Mouse (Mus musculus) gastrocnemius, postnatal 25 days (tissue): Measurements from ENCODE around the gene Plekhm1. TPM values are rescaled to one million over a fixed set of nuclear protein-coding genes. Genes with fewer than 3 reads are reported as not detected.
A peak's percentile ranks its signal among the peaks of the same experiment; 100 is the strongest.
"Not testable (repeated sequence)": the region's sequence is repeated elsewhere in the genome, so short reads cannot be mapped to it uniquely, and the experiment has no call there.

Experiments
- DNase-seq: peaks from one replicate; pipeline ENCODE4 v3.0.0; 2022
- long read RNA-seq, 2 experiments: library from polyadenylated mRNA; stranded (forward); transcript quantifications; one replicate each; pipeline ENCODE4 v2.0.0; 2021
- total RNA-seq, 2 experiments: library from RNA; stranded (reverse); gene quantifications; 1 replicate in 1 of 2; 2 replicates in 1 of 2; pipeline ENCODE4 v1.2.3; 2021

Plekhm1 gene
- 1 to 10 TPM; 9.3 to 9.4 TPM for total RNA-seq
- long read RNA-seq, experiment 1, partial matches to known transcripts: 1 of 6 reads
- long read RNA-seq, experiment 1, other reads (novel, unspliced or antisense): 5 of 6 reads
- long read RNA-seq, experiment 2, partial matches to known transcripts: 5 of 6 reads
- long read RNA-seq, experiment 2, other reads (novel, unspliced or antisense): 1 of 6 reads

DNA sequence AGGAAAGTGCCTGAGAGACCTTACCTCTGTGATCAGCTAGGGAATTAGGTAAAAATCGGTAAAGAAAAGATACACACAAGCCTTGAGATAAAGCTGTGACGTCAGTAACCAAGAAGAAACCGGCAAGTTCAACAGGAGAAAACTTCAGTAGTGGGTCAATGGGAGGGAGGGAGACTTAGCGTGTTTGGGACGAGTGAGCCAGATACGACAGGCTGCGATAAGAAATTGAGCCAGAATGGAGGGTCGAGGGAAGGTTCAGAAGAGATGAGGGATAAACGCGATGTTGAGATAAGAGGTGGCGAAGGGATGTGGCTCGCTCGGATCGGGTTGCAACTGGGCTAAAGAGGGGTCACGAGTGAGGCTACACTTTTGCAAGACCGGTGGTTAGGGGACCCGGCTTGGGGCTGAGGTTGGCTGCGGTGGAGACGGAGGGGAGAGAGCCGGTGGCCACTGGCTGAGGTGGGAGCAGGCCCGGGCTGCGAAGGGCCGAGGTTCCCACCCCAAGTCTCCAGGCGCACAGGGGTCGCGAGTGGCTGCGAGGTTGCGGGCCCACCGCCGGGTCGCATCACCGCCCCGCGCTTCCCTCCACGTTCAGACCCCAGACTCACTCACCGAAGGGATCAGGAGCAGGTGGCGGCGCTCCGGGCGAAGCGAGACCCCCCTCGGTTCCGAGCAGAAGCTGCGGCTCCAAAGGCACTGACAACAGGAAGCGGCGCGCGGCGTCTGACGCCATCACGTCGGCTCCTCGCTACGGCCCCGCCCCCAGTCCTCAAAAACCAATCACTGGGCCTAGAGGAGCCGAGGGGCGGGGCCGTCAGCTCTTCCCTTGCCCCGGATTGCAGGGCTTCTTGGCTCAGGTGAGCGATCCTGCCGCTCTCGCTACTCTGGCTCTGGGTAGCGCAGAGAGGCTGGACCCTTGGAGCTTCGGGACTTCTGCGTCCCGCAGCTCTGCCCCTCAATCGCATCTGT is at the start of gene Plekhm1:
TSS of gene Plekhm1 (minus strand) at position 707 of the 969 bp plus-strand sequence.
- peak; percentile 94 for DNase-seq

DNA sequence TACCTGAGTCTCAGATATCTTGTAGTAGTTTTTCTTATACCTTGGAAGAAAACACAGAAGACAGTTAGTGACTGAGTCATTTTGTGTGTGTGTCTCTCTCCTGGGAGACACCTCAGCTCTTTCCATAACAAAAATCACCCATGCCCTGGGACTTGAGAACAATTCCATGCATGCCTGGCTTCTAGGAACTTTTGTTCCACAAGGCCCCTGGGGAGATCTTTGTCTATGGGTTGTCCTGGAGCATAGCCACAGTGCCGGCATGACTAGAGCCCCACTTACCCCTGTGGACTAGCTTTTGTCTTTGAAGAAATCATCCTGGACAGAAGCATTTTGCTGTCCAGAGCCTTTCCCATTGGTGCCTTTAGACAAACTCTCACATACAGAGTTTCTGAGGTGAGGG is 38.6 kb upstream of the Plekhm1 start:
- not testable (repeated sequence) for DNase-seq

DNA sequence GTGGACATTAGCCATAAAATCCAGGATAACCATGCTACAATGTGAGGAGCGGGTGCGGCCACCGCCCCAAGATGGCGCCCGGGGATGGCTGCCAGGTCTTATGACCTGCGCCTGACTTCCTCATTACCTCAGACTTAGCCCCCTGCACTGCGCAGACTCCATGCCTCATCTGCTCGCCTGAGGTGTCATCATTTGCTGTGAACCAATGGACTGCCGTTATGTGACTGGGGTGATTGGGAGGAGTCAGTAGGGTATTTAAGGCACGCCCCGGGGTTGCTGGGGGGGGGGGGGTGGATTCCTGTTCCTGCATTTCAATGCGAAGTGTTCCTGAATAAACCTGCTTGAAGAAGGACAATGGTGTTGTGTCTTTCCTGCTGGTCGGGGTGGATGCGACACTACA is 37.2 kb upstream of the Plekhm1 start:
- DNase-seq: not testable (repeated sequence)

DNA sequence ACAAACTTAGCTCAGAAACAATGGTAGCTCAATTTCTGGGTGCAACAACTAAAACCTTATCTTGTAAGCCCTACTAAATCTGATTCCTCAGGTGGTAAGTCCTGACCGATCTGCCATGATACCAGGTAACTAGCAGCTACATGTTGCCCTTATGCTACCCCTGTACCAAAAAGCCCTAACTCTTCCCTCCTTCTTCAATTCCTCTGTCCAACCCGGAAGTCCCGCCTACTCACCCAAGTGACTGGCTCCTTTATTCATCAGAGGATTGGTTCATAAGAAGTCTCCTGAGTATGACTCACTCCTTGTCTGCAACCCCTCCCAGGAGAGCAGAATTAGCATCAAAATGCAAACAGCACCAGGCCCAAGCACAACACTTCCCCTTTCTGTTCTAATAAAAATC is 31.2 kb upstream of the Plekhm1 start:
- DNase-seq: no peak

DNA sequence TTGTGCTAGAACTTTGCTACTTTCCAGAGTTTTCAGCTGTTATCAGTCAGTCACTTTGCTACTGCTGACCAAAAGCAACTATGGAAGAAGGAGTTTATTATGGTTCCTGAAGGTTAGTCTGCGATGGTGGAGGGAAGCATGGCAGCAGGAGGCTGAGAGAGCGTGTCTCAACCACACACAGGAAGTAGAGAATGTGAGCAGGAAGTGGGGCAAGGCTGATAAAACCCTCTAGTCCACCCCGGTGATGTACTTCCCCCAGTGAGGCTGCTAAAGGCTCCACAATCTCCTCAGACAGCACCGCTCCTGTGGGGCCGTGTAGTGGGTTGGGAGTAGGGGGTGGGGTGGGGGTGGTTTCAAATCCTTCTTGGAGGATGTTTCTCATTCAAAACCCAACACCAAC is 23.8 kb upstream of the Plekhm1 start:
- DNase-seq: no peak

DNA sequence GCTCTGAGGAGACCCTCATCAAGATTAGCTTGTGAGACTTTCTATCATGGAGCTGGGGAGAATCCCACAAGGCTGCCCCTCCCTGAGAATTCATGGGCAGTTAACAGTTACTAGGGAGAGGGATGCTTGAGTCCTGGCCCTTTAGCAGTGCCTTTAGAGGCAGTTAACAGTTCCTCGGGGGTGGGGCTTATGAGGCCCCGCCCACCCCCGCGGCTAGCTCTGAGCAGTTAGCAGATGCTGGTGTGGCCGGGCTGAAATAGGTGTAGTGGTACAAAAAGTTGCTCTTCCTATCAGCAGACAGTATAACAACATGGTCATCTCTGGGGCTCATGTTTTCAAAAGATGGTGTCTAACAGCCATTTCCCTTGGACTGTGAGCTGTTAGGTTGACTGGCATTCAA is 12.5 kb upstream of the Plekhm1 start:
- no peak for DNase-seq

DNA sequence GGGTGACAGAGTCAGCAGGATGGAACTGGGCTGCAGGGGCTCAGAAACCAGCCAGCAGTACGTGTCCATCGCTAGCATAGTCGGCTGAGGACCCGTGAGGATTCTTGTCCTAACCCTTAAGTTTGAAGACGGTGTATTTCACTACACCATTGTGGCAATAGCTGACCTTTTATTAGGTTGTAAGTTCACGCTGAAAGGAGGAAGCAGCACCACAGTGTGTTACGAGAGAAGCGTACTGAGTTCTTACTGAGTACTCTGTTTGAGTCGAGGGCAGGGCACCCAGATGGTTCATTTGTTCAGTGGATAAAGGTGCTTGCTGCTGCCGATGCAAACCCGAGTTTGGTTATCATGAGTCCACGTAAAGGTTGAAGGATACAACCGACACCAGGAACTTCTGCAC is 7.2 kb upstream of the Plekhm1 start:
- DNase-seq: no peak

DNA sequence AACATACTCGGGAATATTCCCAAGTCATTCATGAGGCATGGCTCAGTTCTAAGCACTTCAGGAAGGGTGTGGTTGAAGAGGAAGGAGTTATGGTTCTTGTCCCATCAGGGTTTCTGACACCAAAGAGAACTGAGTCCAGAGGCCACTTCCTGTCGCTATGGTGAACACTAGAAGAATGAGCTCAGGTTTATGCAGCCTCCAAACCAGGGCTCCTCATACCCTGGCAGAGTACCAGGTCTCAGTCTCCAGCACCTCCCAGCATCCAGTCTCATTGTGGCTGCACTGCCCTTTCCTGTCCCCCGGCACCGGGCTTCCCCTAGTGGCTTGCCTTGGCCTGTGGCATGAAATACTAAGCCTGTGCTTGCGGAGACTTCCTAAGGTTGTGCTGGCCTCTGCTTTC is 6.7 kb upstream of the Plekhm1 start:
- DNase-seq: no peak

DNA sequence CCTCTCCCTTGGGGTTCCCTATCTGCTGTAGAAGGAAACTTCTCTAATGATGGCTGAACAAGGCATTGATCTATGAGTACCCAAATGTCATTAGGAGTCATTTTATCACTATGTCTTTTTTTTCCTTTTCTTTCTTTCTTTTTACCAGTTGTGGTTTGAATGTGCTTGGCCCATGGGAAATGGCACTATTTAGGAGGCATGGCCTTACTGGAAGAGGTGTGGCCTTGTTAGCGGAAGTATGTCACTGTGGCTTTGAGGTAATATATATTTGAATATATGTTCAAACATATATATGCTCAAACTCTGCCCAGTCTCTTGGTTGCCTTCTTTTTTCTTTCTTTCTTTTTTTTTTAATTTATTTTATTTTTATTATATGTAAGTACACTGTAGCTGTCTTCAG is 1.0 kb upstream of the Plekhm1 start:
- DNase-seq: no peak

DNA sequence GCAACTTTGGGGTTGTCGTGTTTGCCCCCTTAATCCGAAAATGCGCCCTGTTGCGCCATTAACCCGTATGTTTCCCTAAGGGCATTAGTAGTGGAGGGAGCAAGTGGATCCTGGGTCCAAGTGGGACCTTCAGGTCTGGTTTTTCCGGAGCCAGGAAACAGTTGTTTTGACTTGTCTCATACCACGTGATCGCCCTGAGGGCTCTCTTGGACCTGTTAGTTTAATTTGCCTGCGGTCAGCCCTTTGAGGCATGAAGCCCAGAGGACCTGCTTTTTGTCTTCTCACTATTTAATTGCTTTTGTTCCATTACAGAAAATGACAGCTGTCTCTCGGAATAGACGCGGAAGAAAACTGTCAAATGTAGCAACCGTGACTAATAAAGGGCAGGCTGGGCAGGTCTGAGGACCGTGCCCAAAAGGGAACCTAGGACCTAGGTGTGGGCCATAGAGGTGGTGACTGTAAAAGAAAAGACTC is 500 bp upstream of the Plekhm1 start:
- no peak for DNase-seq

DNA sequence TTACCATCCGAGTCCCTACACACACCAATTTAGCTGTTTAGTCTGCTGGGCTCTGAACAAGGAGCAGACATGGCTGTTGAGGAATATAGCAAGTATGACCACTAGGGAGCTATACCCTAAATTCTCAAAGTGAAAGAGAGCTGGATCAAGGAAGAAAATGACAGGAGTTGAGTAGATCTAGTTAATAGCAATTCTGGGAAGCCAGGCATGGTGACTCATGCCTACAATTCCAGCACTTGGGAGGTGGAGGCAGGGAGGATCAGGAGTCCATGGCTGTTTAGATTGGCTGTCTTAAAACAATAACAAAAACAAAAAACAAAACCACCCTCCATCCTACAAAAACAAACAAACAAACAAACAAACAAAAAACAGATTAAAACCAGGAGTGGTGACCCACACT is 1.2 kb downstream of the Plekhm1 start:
- DNase-seq: no peak

DNA sequence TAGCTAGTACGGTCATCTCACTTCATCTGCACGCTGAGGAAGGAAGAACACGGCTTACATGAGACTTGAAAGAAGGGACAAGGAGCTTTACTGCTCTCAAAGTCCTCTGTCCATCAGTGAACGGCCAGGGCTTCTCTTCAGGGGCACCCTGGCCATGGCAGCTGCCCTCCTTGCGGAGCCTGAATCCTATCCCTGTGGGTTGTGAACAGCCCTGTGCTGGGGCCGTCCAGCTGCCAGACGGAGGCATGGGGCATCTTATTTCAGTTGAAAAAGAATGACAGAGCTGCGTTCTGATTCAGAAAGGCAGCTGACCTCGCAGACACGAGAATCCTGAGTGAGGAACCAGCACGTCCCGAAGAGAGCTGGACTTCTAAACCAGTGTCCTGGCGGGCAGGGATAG is 3.6 kb downstream of the Plekhm1 start:
- DNase-seq: no peak

DNA sequence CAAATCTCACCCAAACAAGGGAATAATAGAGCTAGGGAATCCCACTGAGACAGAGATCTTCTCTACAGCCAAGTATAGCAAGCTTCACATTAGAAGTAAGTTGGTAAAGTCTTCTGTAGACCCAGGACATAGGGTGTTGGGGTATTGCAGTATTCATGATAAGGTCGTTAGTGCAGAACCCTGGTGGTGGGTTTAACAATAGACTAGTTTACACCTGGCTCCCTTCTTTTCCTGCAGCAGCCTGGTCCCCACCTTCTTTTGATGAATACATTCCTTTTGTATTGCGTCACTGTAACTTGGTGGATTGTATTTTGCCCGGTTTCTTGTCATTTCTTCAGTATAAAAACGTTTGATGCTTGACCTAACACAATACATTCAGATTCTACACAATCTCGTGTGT is 5.4 kb downstream of the Plekhm1 start:
- DNase-seq: not testable (repeated sequence)

DNA sequence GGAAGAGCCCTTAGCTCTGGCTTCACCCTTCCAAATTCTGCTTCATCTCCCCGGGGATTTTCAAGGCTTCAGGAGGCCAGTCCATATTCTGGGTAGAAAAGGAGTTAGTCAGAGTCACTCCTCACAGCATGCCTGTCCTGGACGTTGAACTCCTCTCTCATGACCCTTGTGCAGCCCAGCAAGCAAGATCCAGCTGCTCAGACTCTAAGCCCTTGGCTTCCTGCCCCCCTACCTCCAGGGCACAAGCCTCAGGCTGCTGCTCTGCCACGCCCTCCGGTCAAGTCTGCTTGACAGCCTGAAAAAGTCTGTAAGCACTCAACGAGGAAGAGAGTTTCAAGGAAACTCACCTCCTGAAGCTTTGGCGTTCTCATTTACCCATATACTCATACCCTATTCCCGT is 5.9 kb downstream of the Plekhm1 start:
- no peak for DNase-seq

DNA sequence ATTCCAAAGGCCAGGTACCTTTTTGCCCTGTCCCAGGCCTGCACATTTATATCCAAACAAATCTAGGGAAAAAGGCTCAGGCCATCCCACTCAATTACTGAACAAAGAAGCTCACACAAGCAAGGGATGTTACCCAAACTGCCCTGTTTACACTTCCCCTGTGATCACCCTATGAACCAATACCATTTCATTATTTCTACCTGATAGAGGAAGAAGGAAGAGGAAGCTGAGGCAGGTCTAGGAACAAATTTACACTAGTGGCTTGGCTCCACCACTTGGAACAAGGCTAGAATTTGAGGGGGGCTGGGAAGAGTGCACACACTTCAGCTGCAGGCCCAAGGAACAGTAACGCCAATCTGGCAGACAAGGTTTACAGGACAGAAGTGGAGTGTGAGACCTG is 6.7 kb downstream of the Plekhm1 start:
- DNase-seq: no peak

DNA sequence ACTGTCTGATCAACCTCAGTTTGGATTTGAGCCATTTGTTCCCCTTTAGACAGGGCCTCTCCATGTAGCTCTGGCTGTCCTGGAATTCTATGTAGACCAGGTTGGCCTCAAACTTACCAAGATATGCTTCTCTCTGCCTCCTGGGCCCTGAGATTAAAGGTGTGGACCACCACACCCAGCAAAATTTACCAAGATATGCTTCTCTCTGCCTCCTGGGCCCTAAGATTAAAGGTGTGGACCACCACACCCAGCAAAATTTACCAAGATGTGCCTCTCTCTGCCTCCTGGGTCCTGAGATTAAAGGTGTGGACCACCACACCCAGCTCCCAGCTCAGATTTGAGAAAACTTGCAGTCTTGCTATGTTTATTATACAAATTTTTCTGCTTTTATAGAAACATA is 7.9 kb downstream of the Plekhm1 start:
- no peak for DNase-seq

DNA sequence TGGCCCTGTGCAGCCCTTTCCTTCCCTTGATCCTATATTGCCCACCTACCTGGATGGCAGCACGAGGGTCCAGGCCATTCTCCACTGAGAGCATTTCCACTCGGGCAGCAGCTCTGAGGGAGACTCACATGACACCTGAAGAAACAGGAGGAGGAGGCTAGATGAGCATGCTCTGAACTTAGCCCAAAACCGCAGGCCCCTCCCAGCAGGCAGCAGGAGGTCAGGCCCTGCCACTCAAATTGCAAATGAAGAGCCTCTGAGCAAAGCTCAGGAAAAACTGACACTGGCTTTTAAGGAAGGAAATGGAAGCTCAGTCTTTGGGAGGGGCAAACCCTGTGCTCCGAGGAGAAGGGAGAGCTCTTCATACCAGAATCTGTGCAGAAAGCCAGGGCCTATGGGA is 8.7 kb downstream of the Plekhm1 start:
- DNase-seq: no peak

DNA sequence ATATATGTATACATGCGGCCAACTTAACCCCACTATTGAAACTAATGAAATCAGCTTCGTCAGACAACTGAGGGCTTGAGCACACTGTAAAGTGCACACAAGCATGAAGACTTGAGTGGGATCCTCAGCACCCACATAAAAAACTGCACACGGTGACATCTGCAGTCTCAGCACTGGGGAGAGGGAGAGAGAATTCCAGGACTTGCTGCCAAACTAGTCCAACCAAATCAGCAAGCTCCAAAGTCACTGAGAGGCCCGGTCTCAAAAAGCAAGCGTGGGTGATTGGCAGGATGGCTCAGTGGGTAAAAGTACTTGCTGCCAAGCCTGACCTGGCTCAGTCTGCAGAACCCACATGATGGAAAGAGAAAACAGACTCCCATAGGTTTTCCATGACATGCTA is 9.7 kb downstream of the Plekhm1 start:
- no peak for DNase-seq

DNA sequence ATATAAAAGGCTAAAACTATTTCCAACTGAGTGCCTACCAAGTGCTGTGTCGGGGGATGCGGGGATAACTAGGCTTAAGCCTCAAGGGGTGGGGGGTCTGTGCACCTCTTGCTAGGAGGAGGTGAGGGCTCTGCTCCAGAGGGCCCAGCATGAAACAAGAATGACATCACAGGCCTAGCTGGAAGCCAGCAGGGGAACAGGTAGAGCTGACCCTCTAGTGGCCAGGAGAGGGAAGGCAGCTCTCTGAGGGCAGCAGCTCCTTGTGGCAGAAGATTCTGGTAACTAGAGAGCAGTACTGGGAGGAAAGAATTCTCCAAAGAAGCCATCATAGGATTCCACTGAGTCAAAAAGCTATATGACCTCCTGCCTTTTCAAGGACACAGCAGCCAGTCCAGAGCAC is 10.3 kb downstream of the Plekhm1 start:
- no peak for DNase-seq

DNA sequence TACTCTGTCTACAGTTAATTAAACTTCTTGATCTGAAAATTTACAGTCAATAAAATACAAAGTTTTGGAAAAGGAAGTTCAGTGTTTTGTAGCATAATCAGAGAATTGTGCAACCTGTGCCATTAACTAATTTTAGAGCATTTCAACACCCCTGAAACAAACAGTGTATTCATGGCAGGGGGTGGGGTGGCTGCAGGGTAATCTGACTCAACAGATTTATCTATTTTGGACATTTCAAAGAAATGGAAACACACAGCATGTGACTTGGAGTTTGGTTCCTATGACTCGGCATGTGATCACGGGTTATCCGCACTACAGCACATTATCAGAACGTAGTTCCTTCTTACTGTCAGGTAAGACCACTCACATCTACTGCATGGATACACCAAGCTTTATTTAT is 12.5 kb downstream of the Plekhm1 start:
- DNase-seq: no peak

DNA sequence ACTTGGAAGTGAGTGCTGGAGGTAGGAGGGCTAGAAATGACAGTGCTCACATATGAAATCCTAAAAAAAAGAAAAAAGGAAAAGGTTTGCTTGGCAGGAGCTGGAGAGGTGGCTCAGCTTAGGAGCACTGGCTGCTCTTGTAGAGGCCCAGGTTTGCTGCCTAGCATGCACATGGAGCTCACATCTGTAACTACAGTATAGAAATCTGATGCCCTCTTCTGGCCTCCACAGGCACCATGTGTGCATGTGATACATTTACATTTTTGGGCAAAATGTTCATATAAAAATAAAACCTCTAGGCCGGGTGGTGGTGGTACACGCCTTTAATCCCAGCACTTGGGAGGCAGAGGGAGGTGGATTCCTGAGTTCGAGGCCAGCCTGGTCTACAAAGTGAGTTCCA is 13.4 kb downstream of the Plekhm1 start:
- DNase-seq: no peak

DNA sequence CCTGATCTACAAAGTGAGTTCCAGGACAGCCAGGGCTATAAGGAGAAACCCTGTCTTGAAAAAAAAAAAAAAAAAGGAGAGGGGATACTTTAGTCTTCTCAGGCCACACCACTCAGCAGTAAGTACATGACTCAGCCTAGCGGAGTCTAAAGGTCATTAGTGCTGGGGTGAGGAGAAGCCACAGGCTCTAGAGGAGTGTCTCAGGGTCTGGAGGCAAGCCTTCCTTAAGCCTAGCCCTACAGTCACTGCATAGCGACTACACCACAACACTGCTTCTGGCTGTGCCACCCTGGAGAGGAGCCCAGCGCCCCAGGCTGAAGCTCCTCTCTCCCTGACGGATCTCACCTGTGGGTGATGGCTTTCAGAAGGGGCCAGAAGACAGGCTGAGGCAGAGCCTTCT is 15.8 kb downstream of the Plekhm1 start:
- no peak for DNase-seq

DNA sequence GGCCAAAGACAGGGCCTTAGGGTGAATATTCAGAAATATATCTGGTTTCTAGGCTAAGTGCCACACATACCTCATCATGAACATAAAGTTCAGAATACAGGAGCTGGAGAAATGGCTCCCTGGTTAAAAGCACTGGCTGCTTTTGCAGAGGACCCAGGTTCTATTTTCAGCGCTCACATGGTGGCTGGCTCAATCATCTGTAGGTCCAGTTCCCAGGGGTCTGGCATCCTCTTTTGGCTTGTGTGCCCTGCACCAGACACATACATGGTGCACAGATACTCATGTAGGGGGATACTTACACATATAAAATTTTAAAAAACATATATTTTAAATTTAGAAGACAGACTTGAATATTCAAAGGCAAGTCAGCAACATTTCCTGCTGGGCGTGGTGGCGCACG is 16.3 kb downstream of the Plekhm1 start:
- DNase-seq: no peak

DNA sequence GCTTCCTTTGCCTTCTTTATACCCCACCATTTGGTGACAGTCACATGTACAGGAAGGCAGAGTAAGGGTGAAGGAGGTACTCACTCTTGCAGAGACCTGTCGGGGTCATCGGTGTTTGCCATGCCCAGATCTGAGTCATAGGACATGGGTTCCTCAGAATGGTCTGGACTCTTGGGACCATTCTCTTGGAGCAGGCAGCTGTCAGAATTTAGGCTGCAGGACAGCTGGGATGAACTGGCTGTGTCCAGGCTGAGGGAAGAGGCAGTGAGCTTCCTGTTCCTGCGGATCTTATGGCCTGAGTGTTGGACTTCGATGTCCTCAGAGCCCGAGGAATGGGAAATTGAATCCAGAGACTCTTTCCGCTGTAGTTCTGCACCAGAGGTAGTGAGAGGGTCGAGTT is 17.9 kb downstream of the Plekhm1 start:
- DNase-seq: no peak
